Mouse (Mus musculus) embryonic fibroblast, embryonic 13.5 days (primary cell): Measurements from ENCODE around the gene Arid3a.

Experiments used
- CTCF ChIP-seq: IDR thresholded peaks from 2 replicates; pipeline ENCODE4 v1.5.1; 2011; ENCODE audit warnings: mild to moderate bottlenecking, control low read depth, low read length, moderate library complexity, borderline replicate concordance; ENCODE audit not compliant: insufficient read depth
- POLR2A ChIP-seq: IDR thresholded peaks from 2 replicates; pipeline ENCODE4 v1.6.1; 2011; ENCODE audit warnings: low read depth, mild to moderate bottlenecking, control low read depth, low read length, moderate library complexity

- TF ChIP-seq POLR2A: no peak
- TF ChIP-seq CTCF: no peak
Measured at GRCm38 (mm10) chr10:79889386-79889785, 37.5 kb upstream of the Arid3a start.
